Mouse (Mus musculus) spleen, adult 2 months (tissue): ENCODE data around the gene Abr. TPM values are rescaled to one million over a fixed set of nuclear protein-coding genes. Genes with fewer than 3 reads are reported as not detected.

Source experiments
- DNase-seq, 2 experiments: peaks; one replicate each; pipeline versions ENCODE4 v3.0.0 to v3.0.0-alpha.2; 2012 to 2021; ENCODE audit warnings: low spot score in 2 of 2, low read depth in 1 of 2
- H3K27ac ChIP-seq: fragments of 200-500 bp; 2 replicates; pipeline ENCODE4 v1.5.1; 2012; ENCODE audit warnings: low read length, inconsistent platforms; ENCODE audit not compliant: insufficient read depth
- H3K27me3 ChIP-seq: fragments of 200-500 bp; 2 replicates; pipeline ENCODE4 v1.6.1; 2012; ENCODE audit warnings: mild to moderate bottlenecking, moderate library complexity, low read length, inconsistent platforms; ENCODE audit not compliant: control insufficient read depth, insufficient read depth
- H3K36me3 ChIP-seq: fragments of 200-500 bp; 2 replicates; pipeline ENCODE4 v1.6.1; 2012; ENCODE audit warnings: mild to moderate bottlenecking, low read length, inconsistent platforms; ENCODE audit not compliant: control insufficient read depth, insufficient read depth
- H3K4me1 ChIP-seq: fragments of 200-500 bp; 2 replicates; pipeline ENCODE4 v1.6.1; 2011; ENCODE audit warnings: inconsistent platforms; ENCODE audit not compliant: control insufficient read depth, insufficient read depth, insufficient read length
- H3K4me3 ChIP-seq: fragments of 200-500 bp; 2 replicates; pipeline ENCODE4 v1.5.1; 2011; ENCODE audit warnings: mild to moderate bottlenecking, inconsistent platforms; ENCODE audit not compliant: insufficient read depth, insufficient read length; ENCODE audit errors: extremely low read depth
- CTCF ChIP-seq: fragments of 200-500 bp; IDR thresholded peaks from 2 replicates; pipeline ENCODE4 v1.5.1; 2011; ENCODE audit warnings: mild to moderate bottlenecking, inconsistent platforms; ENCODE audit not compliant: insufficient read depth, insufficient read length, insufficient replicate concordance; ENCODE audit errors: extremely low read depth
- POLR2A ChIP-seq: fragments of 200-500 bp; IDR thresholded peaks from 2 replicates; pipeline ENCODE4 v1.6.1; 2011; ENCODE audit warnings: low read depth, low read length, inconsistent platforms
- WGBS: fragments of 180-500 bp; shearing (Covaris S2); methylation state at CpG from one replicate; pipeline ENCODE4 v1.1.7; 2018; 5-methylcytosine and 5-hydroxymethylcytosine counted together
- polyA plus RNA-seq: library from polyadenylated mRNA; depleted of rRNA; stranded (reverse); fragments of >200 nt; gene quantifications from 2 replicates; pipeline ENCODE4 v1.2.3, GENCODE M21; 2012

Gene Abr
- polyA plus RNA-seq, 1 experiment: 37.2 TPM

- Histone ChIP-seq H3K4me3 (no peak overlapping the region), H3K27me3 (no peaks in the 10 kb centered on the region)
Measured at GRCm38 (mm10) chr11:76547420-76547819, 74.7 kb downstream of the Abr start.

GRCm38 (mm10) chr11:76546431-76546830 lies 75.7 kb downstream of the Abr start:
- H3K4me1 ChIP-seq: no peaks in the 10 kb centered on the region
- H3K27ac ChIP-seq: no peak overlapping the region
- 84% methylated on average over 4 of the region's 4 CpGs for WGBS
- no peak for TF ChIP-seq CTCF
- TF ChIP-seq POLR2A: no peak
- DNase-seq: no peak
- H3K4me3 ChIP-seq: no peak overlapping the region
- H3K36me3 ChIP-seq: no peaks in the 10 kb centered on the region
- no peaks in the 10 kb centered on the region for H3K27me3 ChIP-seq

More at GRCm38 (mm10) chr11:76547420-76547819, 74.7 kb downstream of the Abr start:
- no peak for TF ChIP-seq CTCF
- no peak for TF ChIP-seq POLR2A
- no peak for DNase-seq
- Histone ChIP-seq H3K27ac (no peak overlapping the region), H3K4me1 (no peaks in the 10 kb centered on the region), H3K36me3 (no peaks in the 10 kb centered on the region)
- 87% methylated on average over 5 of the region's 5 CpGs for WGBS

DNA sequence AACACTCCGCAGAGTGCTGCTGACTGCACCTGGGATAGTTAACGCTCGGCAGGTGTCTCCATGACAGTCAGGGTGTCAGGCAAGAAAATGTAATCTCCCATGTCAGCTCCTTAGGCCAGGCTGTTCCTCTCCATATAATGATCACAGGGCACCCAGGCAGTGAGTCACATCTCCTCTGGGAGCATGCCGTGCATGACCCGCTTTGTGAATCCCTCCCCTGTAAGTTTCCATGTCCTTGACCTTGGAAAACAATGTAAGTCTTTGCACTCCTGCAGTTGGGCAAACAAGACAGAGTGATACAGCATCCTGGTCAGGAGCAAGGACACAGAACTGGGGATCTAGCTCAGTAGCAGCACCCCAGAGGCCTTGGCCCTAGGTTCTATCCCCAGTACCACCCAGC lies 78.8 kb downstream of the Abr start:
- TF ChIP-seq POLR2A (no peak), CTCF (no peak)
- H3K27me3 ChIP-seq: no peaks in the 10 kb centered on the region
- no peaks in the 10 kb centered on the region for H3K36me3 ChIP-seq
- WGBS: 95% methylated on average over 5 of the region's 5 CpGs
- H3K27ac ChIP-seq: no peak overlapping the region
- H3K4me3 ChIP-seq: no peak overlapping the region
- DNase-seq: no peak
- H3K4me1 ChIP-seq: no peaks in the 10 kb centered on the region

- DNase-seq: peak; percentile 5 to 60
- H3K27ac ChIP-seq: no peak overlapping the region
- H3K4me1 ChIP-seq: no peaks in the 10 kb centered on the region
- TF ChIP-seq CTCF (peak; percentile 50; the same call in 1 of the 2 replicates), POLR2A (no peak)
- H3K27me3 ChIP-seq: no peaks in the 10 kb centered on the region
- WGBS: 36% methylated on average over 1 of the region's 1 CpGs
- no peaks in the 10 kb centered on the region for H3K36me3 ChIP-seq
- H3K4me3 ChIP-seq: no peak overlapping the region
Measured at GRCm38 (mm10) chr11:76540973-76541372, 81.1 kb downstream of the Abr start.

- no peak for DNase-seq
- no peaks in the 10 kb centered on the region for H3K4me1 ChIP-seq
- no peak overlapping the region for H3K27ac ChIP-seq
- WGBS: 86% methylated on average over 3 of the region's 3 CpGs
- H3K27me3 ChIP-seq: no peaks in the 10 kb centered on the region
- TF ChIP-seq POLR2A (no peak), CTCF (no peak)
- no peak overlapping the region for H3K4me3 ChIP-seq
- no peaks in the 10 kb centered on the region for H3K36me3 ChIP-seq
Measured at GRCm38 (mm10) chr11:76537401-76537800, 84.7 kb downstream of the Abr start.

GRCm38 (mm10) chr11:76536576-76537354 lies 85.3 kb downstream of the Abr start:
- no peaks in the 10 kb centered on the region for H3K27me3 ChIP-seq
- H3K36me3 ChIP-seq: no peaks in the 10 kb centered on the region
- no peak overlapping the region for H3K4me3 ChIP-seq
- DNase-seq: peak in 1 of 2 experiments; percentile 21
- no peak overlapping the region for H3K27ac ChIP-seq
- H3K4me1 ChIP-seq: no peaks in the 10 kb centered on the region
- TF ChIP-seq CTCF (peak; percentile 39; the same call in 1 of the 2 replicates), POLR2A (no peak)
- 80% methylated on average over 10 of the region's 10 CpGs for WGBS

DNA sequence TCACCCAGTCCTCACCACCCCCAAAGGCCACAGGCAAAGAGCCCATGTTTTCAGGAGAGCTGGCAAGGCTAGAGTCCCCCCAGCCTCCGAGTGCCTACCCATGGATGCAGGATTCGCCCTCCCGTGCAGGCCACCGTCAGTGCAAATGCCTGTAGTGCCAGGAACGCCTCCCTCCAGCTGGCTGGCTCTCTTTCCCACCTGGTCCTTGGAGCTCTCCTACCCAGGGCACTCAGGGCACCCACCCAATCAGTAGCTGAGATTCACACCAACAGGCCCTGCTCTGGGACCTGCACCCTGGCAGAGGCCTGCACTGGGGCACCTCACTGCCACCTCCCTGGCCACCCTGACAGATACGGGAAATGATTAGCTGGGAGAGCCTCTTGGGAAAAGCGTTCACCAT lies 90.1 kb downstream of the Abr start:
- TF ChIP-seq CTCF (no peak), POLR2A (no peak)
- Histone ChIP-seq H3K36me3 (no peaks in the 10 kb centered on the region), H3K27ac (no peak overlapping the region), H3K4me1 (no peaks in the 10 kb centered on the region), H3K27me3 (no peaks in the 10 kb centered on the region), H3K4me3 (no peak overlapping the region)
- DNase-seq: no peak
- 94% methylated on average over 7 of the region's 7 CpGs for WGBS
